Mouse (Mus musculus): ENCODE results near the gene Tsr1.

- TF ChIP-seq GATA1 (IDR thresholded peaks at IDR 0.05; ENCODE audit: borderline replicate concordance, low read length), result no peak
- no peak for TF ChIP-seq FLI1 (IDR thresholded peaks at IDR 0.05; ENCODE audit: low read length)
Measured at GRCm38 (mm10) chr11:74924149-74924548, 26.3 kb downstream of the Tsr1 start.

Data from megakaryocyte, embryonic 14.5 days (primary cell).